Mouse (Mus musculus): ENCODE measurements around the gene Adal.

GRCm38 (mm10) chr2:121142415-121142814, 2.2 kb downstream of the Adal start:
- TF ChIP-seq CTCF (conservative IDR thresholded peaks at IDR 0.05; ENCODE audit: low read length) (no peak), NANOG (IDR thresholded peaks at IDR 0.05; ENCODE audit: borderline replicate concordance, low read length) (no peak), POU5F1 (IDR thresholded peaks at IDR 0.05; ENCODE audit: borderline replicate concordance, low read length) (no peak)
